Mouse (Mus musculus): ENCODE measurements around the gene Carf. TPM values are rescaled to one million over a fixed set of nuclear protein-coding genes. Genes with fewer than 3 reads are reported as not detected.

Carf gene
- 9.9 and 10.4 TPM in 2 replicates for polyA plus RNA-seq (2012; rRNA removed)

GRCm38 (mm10) chr1:60098024-60098781 is at the start of gene Carf, which contains the start of gene Wdr12:
Carf (plus strand) TSS chr1:60098247.
Wdr12 (minus strand) TSS chr1:60098645.

GRCm38 (mm10) chr1:60179932-60180783 is 82.1 kb downstream of the Carf start, which contains the start of gene Nbeal1:
Nbeal1 (plus strand) TSS chr1:60180599.

Other genes starting within 250 kb of the Carf start
- 52.9 and 53.3 TPM in 2 replicates for gene Fam117b, start 185.2 kb upstream of the Carf start, polyA plus RNA-seq (2012; rRNA removed)
- 42.2 and 45.2 TPM in 2 replicates for gene Ica1l, start 55.1 kb upstream of the Carf start, polyA plus RNA-seq (2012; rRNA removed)
- 26.0 and 27.5 TPM in 2 replicates for gene Wdr12, start 398 bp downstream of the Carf start, polyA plus RNA-seq (2012; rRNA removed)
- 6.8 and 7.7 TPM in 2 replicates for gene Nbeal1, start 82.4 kb downstream of the Carf start, polyA plus RNA-seq (2012; rRNA removed)
- 14.3 and 14.4 TPM in 2 replicates for gene Cyp20a1, start 245.1 kb downstream of the Carf start, polyA plus RNA-seq (2012; rRNA removed)